In genomic region chr16:93815856-93816736, GRCm38 (mm10) we compare ENCODE assay signal across 8 mouse cellular contexts. TPM values are rescaled to one million over a fixed set of nuclear protein-coding genes. Genes with fewer than 3 reads are reported as not detected.
DNase-seq lines count a peak whose midpoint lies in the region; ATAC-seq and TF ChIP-seq lines count a peak whose summit lies in the region.

No protein-coding gene starts in this region.

- peak; percentile 25 for DNase-seq in retina, postnatal 1 day
- no peak for DNase-seq in retina, embryonic 14.5 days (ENCODE audit: low spot score)
- DNase-seq in adrenal gland, postnatal 25 days = peak; percentile 51
- peak; percentile 76 for DNase-seq in gastrocnemius, postnatal 25 days
- peak; percentile 47 to 73 (median 60) for DNase-seq in liver, embryonic 14.5 days (ENCODE audit: low read depth in 3 of 3, low spot score in 3 of 3)
- DNase-seq in ovary, postnatal 36 days (ENCODE audit: low spot score) = peak; percentile 52
- no peak for DNase-seq in cerebellum, adult 9-11 months

- peaks cover 6% of the 10 kb centered on the region; the same call in 1 of the 2 replicates for H3K9me3 ChIP-seq in intestine, embryonic 16.5 days (ENCODE audit: control insufficient read depth, low read length)
- H3K9me3 ChIP-seq in liver, embryonic 14.5 days (ENCODE audit: control insufficient read depth, low read length) = no peaks in the 10 kb centered on the region; the same call in 1 of the 2 replicates

- H3K27ac ChIP-seq in intestine, embryonic 16.5 days (ENCODE audit: low read length) = peak overlapping the region; percentile 64
- H3K27ac ChIP-seq in liver, embryonic 14.5 days = peak overlapping the region; percentile 80

- H3K4me3 ChIP-seq in intestine, embryonic 16.5 days (ENCODE audit: low read length) = no peak overlapping the region
- H3K4me3 ChIP-seq in liver, embryonic 14.5 days (ENCODE audit: insufficient read depth in 1 of 2, low read depth in 2 of 2, low read length in 2 of 2) = peak overlapping the region; percentile 38 to 48

- peak; percentile 63 for ATAC-seq in intestine, embryonic 16.5 days
- peak; percentile 76 for ATAC-seq in liver, embryonic 14.5 days (ENCODE audit: insufficient read depth)

- TF ChIP-seq EP300 in liver, embryonic 14.5 days (IDR thresholded peaks at IDR 0.05; ENCODE audit: low read depth) = no peak

- TF ChIP-seq CTCF in liver, embryonic 14.5 days (IDR thresholded peaks at IDR 0.05; ENCODE audit: low read depth) = no peak

- no peaks in the 10 kb centered on the region for H3K27me3 ChIP-seq in intestine, embryonic 16.5 days (replicated peaks; ENCODE audit: control insufficient read depth, insufficient read depth, low read length)
- H3K27me3 ChIP-seq in liver, embryonic 14.5 days (ENCODE audit: control insufficient read depth, insufficient read depth, low read length) = no peaks in the 10 kb centered on the region

- H3K4me2 ChIP-seq in intestine, embryonic 16.5 days (ENCODE audit: low read depth, low read length) = peak overlapping the region; percentile 10; the same call in 1 of the 2 replicates
- peak overlapping the region; percentile 75 for H3K4me2 ChIP-seq in liver, embryonic 14.5 days (ENCODE audit: low read depth)

- H3K36me3 ChIP-seq in intestine, embryonic 16.5 days (ENCODE audit: control insufficient read depth, insufficient read depth, low read length) = peaks cover 11% of the 10 kb centered on the region
- H3K36me3 ChIP-seq in liver, embryonic 14.5 days (replicated peaks; ENCODE audit: control insufficient read depth, insufficient read depth, low read depth) = no peaks in the 10 kb centered on the region; the same call in 1 of the 2 replicates

- H3K4me1 ChIP-seq in intestine, embryonic 16.5 days (ENCODE audit: control insufficient read depth, insufficient read depth, low read length) = peaks cover 20% of the 10 kb centered on the region
- peaks cover 37 to 38% of the 10 kb centered on the region in 2 experiments for H3K4me1 ChIP-seq in liver, embryonic 14.5 days (replicated peaks; ENCODE audit: control insufficient read depth in 2 of 2, insufficient read depth in 2 of 2, low read length in 1 of 2)

- WGBS in intestine, embryonic 16.5 days = 50% methylated on average over 20 of the region's 20 CpGs
- WGBS in liver, embryonic 14.5 days (ENCODE audit: insufficient replicate concordance) = 25% methylated on average over 20 of the region's 20 CpGs

- no peak overlapping the region for H3K9ac ChIP-seq in intestine, embryonic 16.5 days (ENCODE audit: low read depth, low read length)
- peak overlapping the region; percentile 64 for H3K9ac ChIP-seq in liver, embryonic 14.5 days (replicated peaks)

RNA-seq across cellular contexts. Expression of gene Morc3, which starts 15.8 kb away (rescaled TPM):
- 35.5 and 44.5 TPM in 2 replicates for total RNA-seq in adrenal gland, postnatal 25 days (2021)
- total RNA-seq in gastrocnemius, postnatal 25 days (2021) = 10 to 100 TPM; 11.4 to 13.9 TPM
- 26.9 and 33.3 TPM in 2 replicates for polyA plus RNA-seq in intestine, embryonic 16.5 days (2015; fragmentation: Nextera tagmentation; extraction: Ambion mirVana)
- polyA plus RNA-seq in liver, embryonic 14.5 days (2012; rRNA removed) = 6.2 and 11.8 TPM in 2 replicates
- 14.5 and 16.4 TPM in 2 replicates for polyA plus RNA-seq in liver, embryonic 14.5 days (2014; fragmentation: Nextera tagmentation; extraction: Ambion mirVana)

Comparison
In these comparisons a context has a peak if more than half of its experiments do, and no peak if none do; other contexts are left out.
1. DNase-seq: peak in retina, postnatal 1 day (single experiment), adrenal gland, postnatal 25 days (single experiment), gastrocnemius, postnatal 25 days (single experiment), liver, embryonic 14.5 days (3 of 3) and ovary, postnatal 36 days (single experiment); none in retina, embryonic 14.5 days (single experiment) and cerebellum, adult 9-11 months (single experiment).